Mouse (Mus musculus): Measurements from ENCODE around the gene Gm21961. TPM values are rescaled to one million over a fixed set of nuclear protein-coding genes. Genes with fewer than 3 reads are reported as not detected.

Gene Gm21961
- polyA plus RNA-seq, 1 experiment from 2014 or later = not detected

DNA sequence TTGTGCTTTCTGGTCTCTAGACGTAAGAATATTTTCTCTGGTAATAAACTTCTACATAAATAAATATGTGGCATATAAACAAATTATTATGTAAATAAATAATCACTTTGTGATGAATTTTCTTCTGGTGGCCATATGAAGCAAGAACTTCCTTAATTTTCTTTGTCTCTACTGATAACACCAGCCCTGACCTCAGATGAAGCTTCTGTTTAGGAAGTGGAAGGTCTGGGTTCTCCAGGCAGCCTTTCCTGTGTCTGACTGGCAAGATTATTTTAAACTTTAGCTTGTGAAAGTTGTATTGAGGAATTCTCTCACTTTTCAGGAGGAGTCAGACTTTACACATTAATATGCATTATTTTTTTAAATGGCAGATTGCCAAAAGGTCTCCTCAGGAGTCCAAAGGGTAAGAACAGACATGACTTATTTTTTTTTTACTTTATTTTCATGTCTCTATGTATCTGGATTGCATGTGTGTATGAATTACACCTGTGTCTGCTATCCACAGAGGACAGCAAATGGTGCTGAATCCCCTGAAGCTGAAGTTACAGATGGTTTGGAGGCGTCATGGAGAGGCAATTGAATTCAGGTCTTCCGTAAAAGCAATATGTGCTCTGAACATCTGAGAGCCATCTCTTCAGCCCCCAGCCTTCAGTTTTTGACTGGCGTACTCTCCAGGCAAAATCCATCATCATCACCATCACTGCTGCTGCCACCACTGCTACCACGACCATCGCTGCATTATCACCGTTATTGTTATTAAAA, 38.5 kb downstream of the Gm21961 start:
- Histone ChIP-seq H3K27ac (ENCODE audit: low read length) (no peak overlapping the region), H3K4me3 (ENCODE audit: low read depth, low read length) (no peak overlapping the region), H3K36me3 (ENCODE audit: insufficient read depth, low read length) (no peaks in the 10 kb centered on the region), H3K27me3 (replicated peaks; ENCODE audit: insufficient read depth, low read length) (no peaks in the 10 kb centered on the region), H3K4me2 (replicated peaks; ENCODE audit: low read depth, low read length) (no peak overlapping the region), H3K9ac (replicated peaks; ENCODE audit: low read depth) (no peak overlapping the region), H3K4me1 (ENCODE audit: insufficient read depth, low read depth, low read length) (no peaks in the 10 kb centered on the region), H3K9me3 (ENCODE audit: low read length) (no peaks in the 10 kb centered on the region)
- TF ChIP-seq CTCF (IDR thresholded peaks at IDR 0.05) = no peak
- TF ChIP-seq EP300 (IDR thresholded peaks at IDR 0.05) = no peak
- 75% methylated on average over 7 of the region's 7 CpGs for whole genome bisulfite sequencing
- ATAC-seq (no peak), DNase-seq (ENCODE audit: low spot score) (no peak)

Other genes with a start within 250 kb of the Gm21961 start
- not detected in 2 replicates for gene Gm21798, start 197.2 kb downstream of the Gm21961 start, polyA plus RNA-seq (2015; fragmentation: Nextera tagmentation; extraction: Ambion mirVana)

All from lung, postnatal 0 days (tissue).